Mouse (Mus musculus): ENCODE results near the gene Tm7sf3. TPM values are rescaled to one million over a fixed set of nuclear protein-coding genes. Genes with fewer than 3 reads are reported as not detected.

The Tm7sf3 gene
- total and polyA plus RNA-seq, 3 experiments = 18.3 to 27.1 TPM; not detected in 1

DNA sequence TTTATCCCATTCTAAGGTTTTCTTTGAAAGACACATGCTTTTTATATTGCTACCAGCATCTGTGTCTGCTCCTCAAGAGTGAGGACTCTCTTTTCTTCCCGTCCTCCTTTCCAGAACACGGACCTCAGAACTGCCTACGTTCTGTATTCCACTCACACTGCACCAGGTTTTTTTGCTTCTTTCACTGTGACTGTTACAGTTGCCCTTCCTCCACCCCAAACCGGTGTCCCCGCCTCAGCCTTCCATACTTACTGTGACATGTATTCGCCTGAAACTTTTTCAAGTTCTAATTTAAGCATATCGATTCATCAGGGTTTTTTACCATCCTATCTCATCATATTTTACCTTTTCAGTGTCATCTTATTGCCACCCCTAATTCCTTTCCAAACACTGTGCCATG lies 64.0 kb downstream of the Tm7sf3 start:
- Histone ChIP-seq H3K9me3 (replicated peaks; ENCODE audit: insufficient read depth, low read length) (no peaks in the 10 kb centered on the region), H3K4me1 (ENCODE audit: control insufficient read depth in 1 of 2, insufficient read depth in 2 of 2, low read length in 2 of 2) (peaks cover 10 to 14% of the 10 kb centered on the region in 2 experiments), H3K9ac (ENCODE audit: control insufficient read depth, low read depth, low read length, poor library complexity, severe bottlenecking) (peak overlapping the region; percentile 95), H3K79me2 (ENCODE audit: control insufficient read depth, insufficient read depth, low read length, poor library complexity) (peaks cover 64% of the 10 kb centered on the region), H3K27me3 (ENCODE audit: control insufficient read depth in 1 of 2, insufficient read depth in 2 of 2, low read length in 2 of 2) (no peaks in the 10 kb centered on the region), H3K36me3 (ENCODE audit: control insufficient read depth in 1 of 2, insufficient read depth in 2 of 2, low read length in 2 of 2) (peaks cover 2 to 40% of the 10 kb centered on the region in 2 experiments; a peak in 3 of 4 replicates), H3K27ac (ENCODE audit: control insufficient read depth, low read depth, low read length) (peak overlapping the region; percentile 80), H3K4me3 (ENCODE audit: control insufficient read depth in 1 of 2, insufficient read depth in 1 of 2, low read depth in 2 of 2, low read length in 2 of 2) (peak overlapping the region; percentile 91 to 97)
- peak; percentile 66 for DNase-seq (ENCODE audit: low read depth, low spot score)
- TF ChIP-seq MAX (IDR thresholded peaks at IDR 0.05; ENCODE audit: low read length) = 0 out of 2 replicates have a peak, but pooled peaks have one; percentile 6
- no peak for TF ChIP-seq MAFK (IDR thresholded peaks at IDR 0.05; ENCODE audit: borderline replicate concordance, low read depth, low read length)
- 0 out of 2 replicates have a peak, but pooled peaks have one; percentile 48 for TF ChIP-seq CHD1 (IDR thresholded peaks at IDR 0.05; ENCODE audit: low read depth, low read length)
- no peak for TF ChIP-seq MYB (IDR thresholded peaks at IDR 0.05; ENCODE audit: low read depth, low read length)
- TF ChIP-seq HCFC1 (IDR thresholded peaks at IDR 0.05; ENCODE audit: low read depth, low read length) = no peak
- TF ChIP-seq ZNF384 (IDR thresholded peaks at IDR 0.05; ENCODE audit: low read depth, low read length) = no peak
- peak; percentile 23; the same call in 1 of the 2 replicates for TF ChIP-seq SIN3A (IDR thresholded peaks at IDR 0.05; ENCODE audit: low read length)

GRCm38 (mm10) chr6:146578111-146578531 lies 64.5 kb downstream of the Tm7sf3 start:
- DNase-seq (ENCODE audit: low read depth, low spot score) = peak; percentile 76

GRCm38 (mm10) chr6:146577310-146578109 lies 65.1 kb downstream of the Tm7sf3 start, which contains the start of gene Ints13:
Gene Ints13, minus strand, starts transcription at chr6:146577835.
- Histone ChIP-seq H3K9ac (ENCODE audit: control insufficient read depth, low read depth, low read length, poor library complexity, severe bottlenecking) (peak within 1 kb of the TSS; percentile 95), H3K79me2 (ENCODE audit: control insufficient read depth, insufficient read depth, low read length, poor library complexity) (peaks cover 60% of the 10 kb centered on the region), H3K4me1 (ENCODE audit: control insufficient read depth in 1 of 2, insufficient read depth in 2 of 2, low read length in 2 of 2) (peaks cover 10 to 14% of the 10 kb centered on the region in 2 experiments), H3K4me3 (ENCODE audit: control insufficient read depth in 1 of 2, insufficient read depth in 1 of 2, low read depth in 2 of 2, low read length in 2 of 2) (peak within 1 kb of the TSS; percentile 91 to 97), H3K27ac (ENCODE audit: control insufficient read depth, low read depth, low read length) (peak within 1 kb of the TSS; percentile 90), H3K27me3 (ENCODE audit: control insufficient read depth in 1 of 2, insufficient read depth in 2 of 2, low read length in 2 of 2) (no peaks in the 10 kb centered on the region), H3K36me3 (ENCODE audit: control insufficient read depth in 1 of 2, insufficient read depth in 2 of 2, low read length in 2 of 2) (peaks cover 2 to 42% of the 10 kb centered on the region in 2 experiments; a peak in 3 of 4 replicates), H3K9me3 (replicated peaks; ENCODE audit: insufficient read depth, low read length) (no peaks in the 10 kb centered on the region)
- DNase-seq (ENCODE audit: low read depth, low spot score) = peak; percentile 98
- TF ChIP-seq KAT2A (conservative IDR thresholded peaks at IDR 0.05; ENCODE audit: low read depth, low read length) (no peak; the same call in 1 of the 2 replicates), SIN3A (IDR thresholded peaks at IDR 0.05; ENCODE audit: low read length) (peak; percentile 75), ELF1 (IDR thresholded peaks at IDR 0.05; ENCODE audit: low read depth, low read length) (peak; percentile 79), TBP (IDR thresholded peaks at IDR 0.05; ENCODE audit: low read depth, low read length) (peak; percentile 63), HCFC1 (IDR thresholded peaks at IDR 0.05; ENCODE audit: low read depth, low read length) (peak; percentile 80), CHD2 (IDR thresholded peaks at IDR 0.05; ENCODE audit: low read length) (peak; percentile 93), SMC3 (IDR thresholded peaks at IDR 0.05; ENCODE audit: low read depth, low read length) (no peak), ZKSCAN1 (IDR thresholded peaks at IDR 0.05; ENCODE audit: low read depth, low read length) (no peak), ETS1 (IDR thresholded peaks at IDR 0.05; ENCODE audit: low read depth, low read length) (0 out of 2 replicates have a peak, but pooled peaks have one; percentile 46), NELFE (IDR thresholded peaks at IDR 0.05; ENCODE audit: low read depth, low read length) (peak; percentile 98), RAD21 (IDR thresholded peaks at IDR 0.05; ENCODE audit: low read depth, low read length) (no peak), USF2 (IDR thresholded peaks at IDR 0.05; ENCODE audit: borderline replicate concordance in 1 of 2, insufficient read depth in 1 of 2, low read depth in 1 of 2, low read length in 2 of 2) (no peak), UBTF (IDR thresholded peaks at IDR 0.05; ENCODE audit: borderline replicate concordance, insufficient read depth, low read depth, low read length) (no peak), ZC3H11A (IDR thresholded peaks at IDR 0.05; ENCODE audit: low read depth, low read length) (no peak), JUND (IDR thresholded peaks at IDR 0.05; ENCODE audit: low read depth, low read length) (no peak), POLR2AphosphoS2 (IDR thresholded peaks at IDR 0.05; ENCODE audit: low read length) (peak; percentile 96)

More at GRCm38 (mm10) chr6:146578111-146578531, 64.5 kb downstream of the Tm7sf3 start:
- Histone ChIP-seq H3K4me1 (ENCODE audit: control insufficient read depth in 1 of 2, insufficient read depth in 2 of 2, low read length in 2 of 2) (peaks cover 10 to 14% of the 10 kb centered on the region in 2 experiments), H3K27ac (ENCODE audit: control insufficient read depth, low read depth, low read length) (peak overlapping the region; percentile 80), H3K27me3 (ENCODE audit: control insufficient read depth in 1 of 2, insufficient read depth in 2 of 2, low read length in 2 of 2) (no peaks in the 10 kb centered on the region), H3K79me2 (ENCODE audit: control insufficient read depth, insufficient read depth, low read length, poor library complexity) (peaks cover 63% of the 10 kb centered on the region), H3K36me3 (ENCODE audit: control insufficient read depth in 1 of 2, insufficient read depth in 2 of 2, low read length in 2 of 2) (peaks cover 2 to 42% of the 10 kb centered on the region in 2 experiments; a peak in 3 of 4 replicates), H3K9ac (ENCODE audit: control insufficient read depth, low read depth, low read length, poor library complexity, severe bottlenecking) (peak overlapping the region; percentile 95), H3K9me3 (replicated peaks; ENCODE audit: insufficient read depth, low read length) (no peaks in the 10 kb centered on the region), H3K4me3 (ENCODE audit: control insufficient read depth in 1 of 2, insufficient read depth in 1 of 2, low read depth in 2 of 2, low read length in 2 of 2) (peak overlapping the region; percentile 91 to 97)
- TF ChIP-seq SIN3A (IDR thresholded peaks at IDR 0.05; ENCODE audit: low read length) (peak; percentile 57; the same call in 1 of the 2 replicates), GABPA (IDR thresholded peaks at IDR 0.05; ENCODE audit: low read depth, low read length) (no peak), MAX (IDR thresholded peaks at IDR 0.05; ENCODE audit: low read length) (peak; percentile 33), ELF1 (IDR thresholded peaks at IDR 0.05; ENCODE audit: low read depth, low read length) (peak; percentile 85), CHD1 (IDR thresholded peaks at IDR 0.05; ENCODE audit: low read depth, low read length) (peak; percentile 85; the same call in 1 of the 2 replicates), ETS1 (IDR thresholded peaks at IDR 0.05; ENCODE audit: low read depth, low read length) (0 out of 2 replicates have a peak, but pooled peaks have one; percentile 21), MXI1 (IDR thresholded peaks at IDR 0.05; ENCODE audit: low read depth, low read length) (no peak; the same call in none of the 2 replicates)
